Mouse (Mus musculus): Measurements from ENCODE around the gene Fmod.

GRCm38 (mm10) chr1:134042341-134042740, 5.3 kb downstream of the Fmod start:
- no peak for TF ChIP-seq POLR2A (IDR thresholded peaks at IDR 0.05; ENCODE audit: insufficient read depth, low read depth, low read length)
- no peak for TF ChIP-seq CTCF (IDR thresholded peaks at IDR 0.05)

All from heart, adult 2 months (tissue).